Mouse (Mus musculus): ENCODE results near the gene Fcer1a.
"Not testable (repeated sequence)": the region's sequence is repeated elsewhere in the genome, so short reads cannot be mapped to it uniquely, and the experiment has no call there.

Fcer1a gene

DNA sequence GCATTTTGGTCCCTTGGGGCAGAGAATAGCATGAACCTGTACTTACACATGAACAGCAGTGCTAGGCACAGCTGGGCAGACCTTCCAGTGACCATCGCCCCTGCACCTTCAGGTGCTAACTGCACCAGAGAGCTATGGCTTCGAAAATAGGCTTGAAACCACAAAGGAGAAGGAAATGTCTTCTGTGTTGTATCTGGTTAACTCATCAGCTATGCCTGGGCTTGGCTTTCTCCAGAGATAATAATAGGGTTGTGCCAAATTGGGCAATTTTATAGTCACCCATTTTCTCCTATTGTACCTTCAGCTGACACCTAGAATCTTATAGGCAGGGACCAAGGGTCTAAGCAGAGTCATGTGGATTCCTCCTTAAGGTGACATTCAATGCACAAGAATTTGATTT is at the start of gene Fcer1a:
Fcer1a (minus strand) TSS at position 134 of the 400 bp plus-strand sequence.
- no peak for DNase-seq (ENCODE audit: low spot score in 2 of 2)

DNA sequence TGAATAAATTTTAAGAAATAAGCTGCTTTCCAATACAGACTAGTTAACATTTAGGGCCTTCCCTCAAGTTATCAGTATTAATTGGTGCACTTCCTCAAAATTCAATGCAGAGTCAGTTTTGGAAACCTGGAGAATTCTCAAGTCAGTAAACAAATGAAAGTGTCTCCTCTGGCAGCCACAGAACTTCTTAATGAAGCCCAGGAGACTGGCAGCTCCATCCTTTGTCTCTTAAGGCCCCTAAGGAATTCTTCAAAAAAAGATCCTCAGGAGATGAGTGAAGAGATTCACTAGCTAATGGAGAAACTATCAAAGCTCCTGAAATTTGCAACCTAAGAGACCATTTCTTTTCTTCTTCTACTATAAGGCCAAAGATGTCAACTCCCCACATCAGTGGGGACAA is 38.7 kb upstream of the Fcer1a start, which contains the start of gene Olfr418:
Olfr418 (plus strand) TSS at position 301 of the 400 bp plus-strand sequence.
- no peak for DNase-seq (ENCODE audit: low spot score in 2 of 2)

DNA sequence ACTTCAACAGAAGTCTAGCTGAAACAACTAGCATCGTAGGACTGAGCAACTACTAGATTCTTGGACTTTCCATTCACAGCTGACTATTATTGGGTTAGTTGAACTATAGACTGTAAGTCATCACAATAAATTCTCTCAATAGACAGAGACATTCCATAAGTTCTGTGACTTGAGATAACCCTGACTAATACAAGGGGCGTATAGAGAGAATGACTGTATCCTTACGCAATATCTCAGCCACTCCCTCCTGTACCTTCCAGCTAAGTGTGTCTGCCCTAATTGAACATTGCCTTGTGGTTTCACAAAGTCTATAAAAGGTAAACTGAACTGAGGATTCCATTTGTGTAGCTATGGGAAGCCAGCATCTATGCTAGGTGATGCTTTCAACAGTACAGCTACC is 22.9 kb upstream of the Fcer1a start:
- DNase-seq (ENCODE audit: low spot score in 2 of 2) = no peak

DNA sequence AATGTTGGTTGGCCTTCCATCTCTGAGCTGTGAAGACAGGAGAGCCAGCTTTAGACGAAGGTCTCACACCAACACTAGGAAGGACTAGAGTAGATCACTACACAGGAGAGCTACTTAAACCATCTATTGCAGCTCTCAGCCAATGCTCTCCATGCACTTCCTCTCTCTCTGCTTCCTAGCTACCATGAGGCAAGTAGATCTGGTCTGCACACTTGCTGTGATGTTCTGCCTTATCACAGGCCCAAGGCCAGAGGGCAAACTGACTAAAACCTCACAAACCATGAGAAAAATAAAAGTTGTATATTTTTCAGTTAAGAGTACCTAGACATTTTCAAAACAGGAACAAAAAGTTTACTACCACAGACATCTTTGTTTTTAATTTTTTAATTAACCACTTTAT is 10.0 kb upstream of the Fcer1a start:
- DNase-seq (ENCODE audit: low spot score in 2 of 2) = not testable (repeated sequence)

- no peak for DNase-seq (ENCODE audit: low spot score in 2 of 2)
Measured at GRCm38 (mm10) chr1:173216481-173216880, 10.5 kb downstream of the Fcer1a start.

- no peak for DNase-seq (ENCODE audit: low spot score in 2 of 2)
Measured at GRCm38 (mm10) chr1:173212092-173212491, 14.9 kb downstream of the Fcer1a start, which contains the start of gene Olfr1404. Gene Olfr1404, plus strand, starts transcription at chr1:173212392.

DNA sequence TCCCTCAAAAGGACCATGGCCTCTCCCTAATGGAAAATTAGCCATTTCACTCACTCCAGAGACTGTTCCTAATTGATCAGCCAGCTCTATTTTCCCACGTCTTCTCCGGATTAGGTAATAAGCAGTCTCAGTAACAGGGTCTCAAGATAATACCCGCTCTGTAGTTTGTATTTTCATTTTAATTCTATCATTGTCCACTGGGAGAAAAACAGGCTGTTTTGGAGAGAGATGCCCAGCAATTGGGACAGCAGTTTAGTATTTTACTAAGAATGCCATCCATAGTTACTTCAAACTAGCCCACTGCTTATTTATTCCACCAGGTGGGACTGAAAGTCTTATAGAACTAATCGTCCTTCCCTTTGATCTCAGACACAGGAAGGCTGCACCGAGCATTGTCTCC is 29.5 kb downstream of the Fcer1a start, which contains the start of gene Olfr218:
Olfr218 (plus strand) TSS at position 301 of the 400 bp plus-strand sequence.
- DNase-seq (ENCODE audit: low spot score in 2 of 2) = no peak

- no peak for DNase-seq (ENCODE audit: low spot score in 2 of 2)
Measured at GRCm38 (mm10) chr1:173196359-173196758, 30.7 kb downstream of the Fcer1a start.

DNA sequence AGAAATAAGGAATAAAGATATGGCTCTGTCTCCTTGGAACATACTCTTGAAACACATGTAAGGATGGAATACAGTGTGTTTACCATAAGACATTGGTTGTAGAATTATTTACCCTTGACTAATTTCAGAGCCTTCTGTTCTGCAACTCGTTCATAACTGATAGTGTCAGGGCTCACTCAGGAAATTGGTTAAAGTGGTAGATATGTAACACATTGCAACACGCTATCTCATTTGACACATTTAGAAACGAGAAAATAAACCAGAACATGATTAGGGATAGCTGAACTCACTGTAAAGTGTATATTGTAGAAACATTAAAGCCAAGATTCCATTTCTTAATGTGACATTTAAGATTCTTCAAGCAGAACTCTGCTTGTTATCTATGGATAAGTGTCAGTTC is 35.0 kb downstream of the Fcer1a start:
- DNase-seq (ENCODE audit: low spot score in 2 of 2) = no peak

- DNase-seq (ENCODE audit: low spot score in 2 of 2) = no peak
Measured at GRCm38 (mm10) chr1:173190540-173190939, 36.5 kb downstream of the Fcer1a start, which contains the start of gene Olfr1406. Gene Olfr1406, minus strand, starts transcription at chr1:173190640.

- no peak for DNase-seq (ENCODE audit: low spot score in 2 of 2)
Measured at GRCm38 (mm10) chr1:173174154-173174842, 52.7 kb downstream of the Fcer1a start.

Measured in frontal cortex, postnatal 14 days (tissue).